8 mouse cellular contexts compared by ENCODE assay signal in genomic region chr8:91376785-91377184, GRCm38 (mm10).
DNase-seq lines count a peak whose midpoint lies in the region; ATAC-seq lines count a peak whose summit lies in the region.

No protein-coding gene starts in this region.

- intact Hi-C loops in heart, postnatal 10 days (cut with DNase I): loop anchor here (5.0 to 10.0 kb wide), 3 partner anchors 111 to 1348 kb away; no protein-coding TSS in a partner anchor

- peaks cover 59% of the 10 kb centered on the region for H3K4me1 ChIP-seq in lung, embryonic 16.5 days (replicated peaks; ENCODE audit: control insufficient read depth, insufficient read depth, low read length)
- H3K4me1 ChIP-seq in embryonic facial prominence, embryonic 14.5 days (ENCODE audit: control insufficient read depth, insufficient read depth, low read length): peaks cover 77% of the 10 kb centered on the region

- no peak overlapping the region for H3K4me3 ChIP-seq in lung, embryonic 16.5 days (ENCODE audit: low read length)
- no peak overlapping the region for H3K4me3 ChIP-seq in embryonic facial prominence, embryonic 14.5 days (ENCODE audit: low read depth, low read length)

- peak; percentile 21; the same call in 1 of the 2 replicates for ATAC-seq in lung, embryonic 16.5 days (ENCODE audit: low read depth)
- no peak for ATAC-seq in embryonic facial prominence, embryonic 14.5 days (ENCODE audit: low read depth)
- peak; percentile 70 for ATAC-seq in megakaryocyte-erythroid progenitor cell, adult 5-6 weeks (replicated peaks; ENCODE audit: low FRiP score, low TSS enrichment, poor library complexity, severe bottlenecking)

- DNase-seq in lung, postnatal 14 days: no peak
- no peak for DNase-seq in embryonic facial prominence, embryonic 14.5 days (ENCODE audit: low spot score)
- DNase-seq in heart, postnatal 10 days: peak; percentile 77 to 82
- no peak for DNase-seq in spleen, postnatal 4 days (ENCODE audit: low spot score in 2 of 2)
- DNase-seq in thymus, postnatal 25 days: no peak
- DNase-seq in MN1 (ENCODE audit: low spot score): no peak

- H3K9ac ChIP-seq in lung, embryonic 16.5 days (ENCODE audit: low read length): peak overlapping the region; percentile 39; the same call in 1 of the 2 replicates
- H3K9ac ChIP-seq in embryonic facial prominence, embryonic 14.5 days (ENCODE audit: low read depth, low read length): peak overlapping the region; percentile 26; the same call in 1 of the 2 replicates

- H3K4me2 ChIP-seq in lung, embryonic 16.5 days (ENCODE audit: low read depth, low read length): no peak overlapping the region
- H3K4me2 ChIP-seq in embryonic facial prominence, embryonic 14.5 days (ENCODE audit: low read depth, low read length): peak overlapping the region; percentile 10; the same call in 1 of the 2 replicates

- 36% methylated on average over 11 of the region's 11 CpGs for WGBS in lung, embryonic 16.5 days
- 35% methylated on average over 11 of the region's 11 CpGs for WGBS in embryonic facial prominence, embryonic 14.5 days

- H3K27me3 ChIP-seq in lung, embryonic 16.5 days (ENCODE audit: control insufficient read depth, insufficient read depth, low read depth, low read length): no peaks in the 10 kb centered on the region
- no peaks in the 10 kb centered on the region for H3K27me3 ChIP-seq in embryonic facial prominence, embryonic 14.5 days (replicated peaks; ENCODE audit: control insufficient read depth, insufficient read depth, low read length)

- no peaks in the 10 kb centered on the region for H3K9me3 ChIP-seq in lung, embryonic 16.5 days (ENCODE audit: control insufficient read depth, low read length)
- no peaks in the 10 kb centered on the region for H3K9me3 ChIP-seq in embryonic facial prominence, embryonic 14.5 days (ENCODE audit: control insufficient read depth, low read length)

- no peaks in the 10 kb centered on the region for H3K36me3 ChIP-seq in lung, embryonic 16.5 days (ENCODE audit: control insufficient read depth, insufficient read depth, low read length)
- no peaks in the 10 kb centered on the region for H3K36me3 ChIP-seq in embryonic facial prominence, embryonic 14.5 days (ENCODE audit: control insufficient read depth, insufficient read depth, low read length)

- no peak overlapping the region; the same call in 1 of the 2 replicates for H3K27ac ChIP-seq in lung, embryonic 16.5 days (ENCODE audit: low read length)
- peak overlapping the region; percentile 62 for H3K27ac ChIP-seq in embryonic facial prominence, embryonic 14.5 days (replicated peaks; ENCODE audit: low read depth, low read length)

Comparison
In these comparisons a context has a peak if more than half of its experiments do, and no peak if none do; other contexts are left out.
1. DNase-seq: peak in heart, postnatal 10 days (2 of 2); none in lung, postnatal 14 days (single experiment), embryonic facial prominence, embryonic 14.5 days (single experiment), spleen, postnatal 4 days (0 of 2), thymus, postnatal 25 days (single experiment) and MN1 (single experiment).